Mouse (Mus musculus): ENCODE results near the gene Aph1c. TPM values are rescaled to one million over a fixed set of nuclear protein-coding genes. Genes with fewer than 3 reads are reported as not detected.
"Not testable (repeated sequence)": the region's sequence is repeated elsewhere in the genome, so short reads cannot be mapped to it uniquely, and the experiment has no call there.

Aph1c gene
- total RNA-seq, 2 experiments from 2014 or later, result 1.0 to 1.9 TPM

DNA sequence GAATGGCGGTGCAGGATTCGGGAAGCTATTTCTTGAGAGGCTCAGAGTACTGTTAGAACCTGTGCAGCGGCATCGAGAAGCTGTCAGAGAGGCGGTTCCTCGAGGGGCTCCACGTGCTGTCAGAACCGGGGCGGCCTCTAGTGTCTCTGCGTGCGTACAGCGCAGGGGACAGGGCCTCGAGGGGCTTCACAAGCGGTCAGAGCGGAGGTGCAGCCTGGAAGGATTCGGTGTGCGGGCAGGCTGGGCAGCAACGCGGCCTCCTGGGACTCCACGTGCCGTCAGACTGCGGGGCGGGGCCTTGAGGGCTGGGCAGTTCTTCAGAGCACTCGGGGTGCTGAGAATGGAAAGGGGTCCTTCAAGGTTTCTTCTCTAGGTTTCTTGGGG is 563 bp upstream of the Aph1c start:
- intact Hi-C loops (cut with DNase I), result no loop called here

DNA sequence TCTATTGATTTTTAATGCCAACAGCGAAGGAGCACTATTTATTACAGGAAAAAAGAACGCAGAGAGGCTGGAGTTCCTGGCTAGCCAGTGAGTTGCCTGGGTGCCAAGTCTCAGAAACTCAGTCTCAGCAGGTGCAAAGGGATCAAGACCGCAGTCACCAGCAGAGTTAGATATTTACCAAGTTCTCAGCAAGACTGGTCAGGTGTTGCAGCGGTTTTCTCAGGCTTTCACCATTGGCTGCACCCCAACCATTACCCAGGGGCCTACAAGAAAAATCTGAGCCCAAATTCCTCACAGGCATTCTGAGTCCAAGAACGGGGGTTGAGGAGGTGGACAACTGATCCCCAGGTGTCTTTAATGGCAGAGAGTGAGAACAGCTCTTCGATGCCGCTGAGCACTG is 675 bp downstream of the Aph1c start:
- intact Hi-C loops (cut with DNase I), result loop anchor here (5.0 kb wide), 1 partner anchor 103 kb away; no protein-coding TSS in a partner anchor
- DNase-seq, result no peak

More for the DNA sequence above, 563 bp upstream of the Aph1c start:
- peak in 1 of 2 experiments; percentile 45 for DNase-seq

DNA sequence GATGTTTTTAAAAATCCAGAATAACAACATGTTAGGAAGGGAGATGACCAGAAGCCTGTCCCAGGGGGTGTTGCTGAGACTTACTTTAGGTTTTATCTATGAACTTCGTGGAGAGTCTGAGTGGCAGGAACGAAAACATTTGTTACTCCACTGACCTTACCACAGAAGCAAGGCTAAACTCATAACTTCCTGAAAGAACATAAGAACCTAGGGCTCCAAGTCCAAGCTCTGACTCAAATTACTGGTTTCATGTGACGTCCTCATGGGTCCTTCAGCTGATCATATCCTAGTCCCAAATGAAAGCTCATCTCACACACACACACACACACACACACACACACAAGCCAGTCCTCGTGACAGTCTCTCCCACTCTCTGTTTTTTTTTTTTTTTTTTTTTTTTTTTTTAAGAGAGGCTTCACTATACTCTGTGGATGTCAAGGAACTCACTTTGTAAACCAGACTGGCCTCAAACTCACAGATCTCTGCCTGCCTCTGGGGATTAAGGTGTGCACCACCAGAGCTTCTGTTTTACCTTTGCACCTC is 2.1 kb downstream of the Aph1c start:
- intact Hi-C loops (cut with DNase I), result loop anchor here (5.0 kb wide), 1 partner anchor 105 kb away; no protein-coding TSS in a partner anchor
- DNase-seq, result no peak

DNA sequence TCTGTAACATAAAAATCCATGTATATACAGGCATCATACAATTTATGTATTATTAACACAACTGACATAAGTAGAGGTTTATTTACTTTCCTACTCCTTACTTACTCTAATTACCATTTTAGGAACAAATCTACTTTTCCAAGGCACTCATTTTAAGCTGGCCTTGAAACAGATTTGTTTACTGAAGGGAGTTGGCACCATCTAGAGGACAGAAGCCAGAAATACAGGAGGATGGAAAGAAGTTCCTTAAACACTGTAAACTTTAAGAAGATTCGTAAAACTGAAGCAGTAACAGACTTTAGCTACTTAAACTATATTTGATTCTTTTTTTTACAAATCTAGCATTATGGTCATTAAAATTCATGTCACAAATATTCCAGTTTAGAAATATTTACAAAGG is 8.5 kb downstream of the Aph1c start:
- intact Hi-C loops (cut with DNase I), result loop anchor here (1.0 to 10.0 kb wide), 4 partner anchors 119 to 359 kb away; partner anchors contain the start of gene Fbxl22
- DNase-seq, result peak in 1 of 2 experiments; percentile 42

DNA sequence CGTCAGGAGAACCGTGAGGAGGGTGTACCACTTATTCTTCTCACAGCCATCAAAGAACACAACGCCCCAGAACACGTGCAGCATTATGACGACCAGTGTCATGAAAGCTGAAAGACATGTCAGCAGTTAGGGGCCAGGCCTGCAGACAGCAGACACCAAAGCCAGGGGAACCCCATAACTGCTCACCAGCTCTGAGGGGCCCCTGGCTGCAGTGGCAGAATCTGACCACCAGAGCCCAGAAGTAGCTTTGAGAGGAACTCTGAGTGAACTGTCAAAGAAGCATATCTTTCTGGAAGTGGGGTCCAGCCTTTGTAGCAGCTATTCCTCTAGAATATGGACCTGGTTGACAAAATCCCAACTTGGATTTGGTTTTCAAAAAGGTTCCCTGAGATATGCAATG is 12.3 kb downstream of the Aph1c start:
- intact Hi-C loops (cut with DNase I), result loop anchor here (10.0 kb wide), 1 partner anchor 307 kb away; the partner anchor contains the start of gene Fbxl22
- DNase-seq, result not testable (repeated sequence)

DNA sequence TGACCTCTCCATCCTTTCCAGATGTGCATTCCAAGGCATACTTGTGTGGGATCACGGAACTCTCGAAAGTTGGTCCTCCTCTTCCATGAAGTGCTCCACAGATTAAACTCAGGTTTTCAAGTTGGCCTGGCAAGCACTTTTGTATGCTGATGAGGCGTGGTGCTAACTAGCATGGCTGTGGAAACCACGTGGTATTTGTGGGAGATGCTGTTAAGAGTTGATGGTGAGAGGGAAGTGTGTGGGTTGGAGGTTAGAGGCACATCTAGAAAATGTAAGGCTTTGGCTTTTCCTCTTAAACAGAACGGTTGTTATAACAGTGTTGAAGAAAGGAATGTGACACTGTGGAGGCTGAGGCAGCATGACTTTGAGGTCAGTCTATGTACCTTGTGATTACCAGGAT is 13.5 kb downstream of the Aph1c start:
- intact Hi-C loops (cut with DNase I), result loop anchor here (10.0 kb wide), 1 partner anchor 306 kb away; the partner anchor contains the start of gene Fbxl22
- no peak for DNase-seq

DNA sequence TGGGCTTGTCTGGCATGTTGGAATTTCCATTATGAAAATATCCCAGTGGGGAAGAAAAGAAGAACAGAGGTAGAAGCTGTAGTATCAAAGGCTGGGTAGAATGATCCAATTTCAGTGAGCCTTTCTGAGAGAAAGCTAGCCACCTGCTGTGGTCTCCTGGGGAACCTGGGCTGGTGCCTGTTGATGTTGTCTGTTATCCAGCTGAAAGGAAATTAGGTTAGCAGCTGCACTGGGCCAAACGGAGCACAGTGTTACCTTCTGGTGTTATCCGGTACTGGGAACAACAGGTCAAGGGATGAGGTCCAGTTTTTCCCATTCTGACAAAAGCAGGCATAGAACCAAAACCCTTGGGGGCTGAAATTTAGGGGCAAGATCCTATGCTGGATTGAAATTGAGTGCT is 21.1 kb downstream of the Aph1c start:
- intact Hi-C loops (cut with DNase I), result no loop called here
- DNase-seq, result no peak

DNA sequence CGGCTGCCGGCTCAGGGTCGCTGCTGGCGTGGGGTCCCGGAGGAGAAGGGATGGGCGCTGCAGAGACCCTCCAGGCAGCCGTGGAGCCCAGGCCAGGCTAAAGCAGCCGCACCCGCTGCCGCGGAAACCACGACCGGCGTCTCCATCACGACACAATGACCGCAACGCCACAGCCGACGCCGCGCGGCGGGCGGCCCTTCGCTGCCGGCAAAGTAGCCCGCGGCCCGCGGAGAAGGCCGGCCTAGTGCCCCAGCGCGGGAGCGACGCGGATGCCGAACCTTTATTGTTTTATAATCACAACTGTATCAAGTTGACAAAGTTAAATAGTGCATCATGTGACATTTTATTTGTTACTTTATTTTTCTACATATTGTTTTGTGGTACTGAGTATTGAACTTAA is 28.6 kb downstream of the Aph1c start:
- DNase-seq; intact Hi-C loops (cut with DNase I): not testable (repeated sequence)

DNA sequence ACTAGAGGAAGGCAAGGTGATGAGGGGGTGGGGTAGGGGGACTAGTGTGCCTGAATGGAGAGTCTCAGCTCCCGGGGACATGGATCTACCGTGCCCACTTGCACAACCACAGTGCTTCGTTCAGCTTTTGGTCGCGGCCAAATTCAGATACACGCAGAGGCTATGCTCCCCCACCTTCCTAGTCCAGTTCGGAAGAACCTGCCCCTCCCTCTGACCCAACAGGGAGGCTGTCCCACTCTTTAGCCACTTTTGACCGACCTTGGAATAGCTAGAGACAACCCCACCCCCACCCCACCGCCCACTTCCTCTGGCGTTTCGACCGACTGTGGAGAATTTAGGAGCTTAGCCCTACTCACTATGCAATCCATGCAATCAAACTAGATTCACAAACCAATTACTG is 32.6 kb downstream of the Aph1c start:
- DNase-seq, result no peak
- intact Hi-C loops (cut with DNase I), result no loop called here

DNA sequence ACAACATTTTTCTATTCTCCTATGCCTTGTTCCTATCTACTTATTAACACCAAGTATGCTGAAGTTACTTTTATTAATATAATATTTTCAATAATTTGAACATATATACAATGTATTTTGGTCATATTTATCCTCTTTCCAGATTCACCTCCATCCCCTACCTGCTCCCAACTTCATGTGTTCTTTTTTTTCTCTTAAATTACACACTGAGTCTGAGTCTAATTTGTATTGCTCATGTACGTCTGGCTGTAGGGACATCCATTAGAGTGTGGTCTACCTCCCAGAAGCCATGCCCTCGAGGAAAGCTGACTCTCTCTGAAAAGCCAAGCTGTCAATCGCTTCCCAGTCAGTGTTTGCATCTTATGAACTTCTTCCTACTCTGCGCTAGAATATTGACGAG is 37.8 kb downstream of the Aph1c start, which contains the start of gene Gm10647:
Gene Gm10647, plus strand, starts transcription at position 301 of the 400 bp plus-strand sequence.
- intact Hi-C loops (cut with DNase I), result no loop called here
- DNase-seq, result no peak

DNA sequence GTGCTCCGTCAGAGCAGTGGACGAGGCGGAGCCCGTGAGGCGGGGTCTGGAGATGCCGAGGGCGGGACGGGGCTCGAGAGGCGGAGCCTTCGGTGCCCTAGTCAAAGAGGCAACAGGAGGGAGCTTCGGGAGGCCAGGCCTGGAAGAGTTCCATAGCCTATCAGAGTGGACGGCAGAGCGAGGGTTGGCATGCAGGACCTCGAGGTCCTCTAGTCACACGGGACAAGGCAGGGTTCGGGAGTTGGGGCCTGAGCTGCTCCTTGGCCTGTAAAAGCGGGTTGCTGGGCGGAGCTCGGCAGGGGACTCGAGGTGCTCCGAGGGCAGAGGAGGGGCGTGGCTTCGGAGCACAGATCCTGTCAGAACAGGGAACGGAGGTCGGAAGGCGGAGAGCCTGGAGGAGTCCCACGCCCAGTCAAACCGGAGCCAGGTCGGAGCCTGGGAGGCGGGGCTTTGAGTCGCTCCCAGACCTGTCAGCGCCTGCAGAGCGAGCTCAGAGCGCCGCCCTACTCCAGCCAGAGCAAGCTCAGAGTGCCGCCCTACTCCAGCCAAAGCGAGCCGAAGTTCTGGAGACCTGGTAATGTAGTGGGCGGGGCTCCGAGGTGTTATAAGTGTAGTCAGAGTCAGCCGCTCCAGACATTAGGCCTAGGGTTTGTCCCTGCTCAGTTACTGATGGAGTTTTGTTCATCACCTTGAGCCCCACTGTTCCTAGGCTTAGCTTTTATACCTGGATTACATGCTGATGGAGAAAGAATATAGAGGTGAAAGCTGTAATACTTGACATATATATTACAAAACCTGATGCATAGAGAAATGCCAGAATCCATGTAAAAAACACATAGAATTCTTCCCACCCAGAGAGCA is 38.8 kb downstream of the Aph1c start, which contains the start of gene Aph1b:
Gene Aph1b, minus strand, starts transcription at position 27 of the 861 bp plus-strand sequence.
- peak; percentile 94 to 96 for DNase-seq
- intact Hi-C loops (cut with DNase I), result no loop called here

DNA sequence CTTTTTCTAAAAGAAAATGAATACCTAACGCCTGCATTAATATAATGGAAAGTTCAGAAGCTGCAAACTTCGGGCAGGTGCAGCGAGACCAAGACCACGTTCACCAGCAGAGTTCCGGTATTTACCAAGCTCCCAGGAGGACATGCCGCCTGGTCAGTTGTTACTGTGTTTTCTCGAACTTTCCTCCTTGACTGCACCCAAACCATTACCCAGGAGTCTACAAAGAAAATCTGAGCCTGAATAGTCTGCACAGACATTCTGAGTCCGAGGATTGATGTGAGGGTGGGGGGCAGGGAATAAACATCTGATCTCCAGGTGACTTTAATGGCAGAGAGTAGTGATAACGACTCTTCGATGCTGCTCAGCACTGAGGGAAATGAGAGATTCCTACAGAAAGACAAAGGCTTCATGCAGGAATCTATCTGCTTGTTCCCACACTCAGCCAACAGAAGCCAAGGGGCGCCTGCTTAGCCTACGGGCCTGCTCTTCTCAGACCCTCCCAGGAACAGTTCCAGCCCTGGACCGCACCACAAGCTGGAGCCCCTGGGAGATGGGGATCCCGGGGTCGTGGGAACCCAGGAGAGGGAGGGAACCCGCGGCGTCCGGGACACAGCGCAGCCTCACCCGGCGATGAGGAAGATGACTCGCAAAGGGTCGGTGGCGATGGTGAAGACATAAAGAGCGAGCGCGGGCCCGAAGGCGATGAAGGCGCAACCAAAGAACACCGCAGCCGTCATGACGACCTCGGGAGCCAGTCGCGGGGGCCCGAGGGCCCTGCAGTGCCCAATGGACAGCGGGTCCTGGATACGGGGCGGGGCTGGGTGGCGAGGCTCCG is 39.7 kb downstream of the Aph1c start:
- DNase-seq, result no peak
- intact Hi-C loops (cut with DNase I), result no loop called here

DNA sequence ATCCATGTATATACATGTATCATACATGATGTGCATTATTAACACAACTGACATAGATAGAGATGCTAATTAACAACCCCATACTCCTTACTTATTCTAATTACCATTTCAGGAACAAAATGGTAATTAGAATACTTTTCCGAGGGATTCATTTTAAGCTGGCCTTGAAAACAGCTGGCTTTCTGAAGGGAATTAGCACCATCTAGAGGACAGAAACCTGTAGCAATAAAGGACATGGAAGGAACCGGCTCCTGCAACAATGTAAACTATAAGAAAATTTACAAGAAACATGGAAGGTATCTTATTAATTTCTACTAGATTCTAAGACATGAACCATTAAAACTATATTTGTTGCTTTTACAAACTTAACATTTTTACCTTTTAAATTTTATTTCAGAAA is 46.7 kb downstream of the Aph1c start:
- intact Hi-C loops (cut with DNase I), result loop anchor here (1.0 to 10.0 kb wide), 6 partner anchors 81 to 643 kb away; partner anchors contain the start of gene Fbxl22
- peak in 1 of 2 experiments; percentile 32 for DNase-seq

DNA sequence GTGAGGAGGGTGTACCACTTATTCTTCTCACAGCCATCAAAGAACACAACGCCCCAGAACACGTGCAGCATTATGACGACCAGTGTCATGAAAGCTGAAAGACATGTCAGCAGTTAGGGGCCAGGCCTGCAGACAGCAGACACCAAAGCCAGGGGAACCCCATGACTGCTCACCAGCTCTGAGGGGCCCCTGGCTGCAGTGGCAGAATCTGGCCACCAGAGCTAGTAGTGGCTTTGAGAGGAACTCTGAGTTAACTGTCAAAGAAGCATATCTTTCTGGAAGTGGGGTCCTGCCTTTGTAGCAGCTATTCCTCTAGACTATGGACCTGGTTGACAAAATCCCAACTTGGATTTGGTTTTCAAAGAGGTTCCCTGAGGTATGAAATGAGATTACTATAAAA is 50.0 kb downstream of the Aph1c start:
- intact Hi-C loops (cut with DNase I), result loop anchor here (1.0 to 10.0 kb wide), 2 partner anchors 39 to 640 kb away; no protein-coding TSS in a partner anchor

DNA sequence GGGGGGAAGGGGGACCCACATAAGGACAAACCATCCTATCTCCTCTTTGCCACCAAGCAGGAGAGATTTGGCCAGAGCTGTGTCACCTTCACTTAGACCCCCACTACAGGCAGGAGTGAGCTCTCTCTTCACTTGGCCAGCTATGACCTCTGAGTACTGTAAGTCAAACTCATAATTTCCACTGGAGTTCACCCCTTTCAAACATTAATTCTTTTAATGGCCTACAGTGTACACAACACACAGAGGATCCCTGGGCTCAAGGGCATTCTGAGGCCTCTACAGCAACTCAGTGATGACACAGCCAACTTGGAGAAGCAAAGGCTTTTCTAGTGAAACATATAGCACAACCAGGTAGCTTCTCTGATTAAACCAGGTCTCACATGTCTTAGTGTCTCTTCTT is 63.8 kb downstream of the Aph1c start:
- DNase-seq, result no peak
- intact Hi-C loops (cut with DNase I), result no loop called here

More for the DNA sequence above, 50.0 kb downstream of the Aph1c start:
- not testable (repeated sequence) for DNase-seq

DNA sequence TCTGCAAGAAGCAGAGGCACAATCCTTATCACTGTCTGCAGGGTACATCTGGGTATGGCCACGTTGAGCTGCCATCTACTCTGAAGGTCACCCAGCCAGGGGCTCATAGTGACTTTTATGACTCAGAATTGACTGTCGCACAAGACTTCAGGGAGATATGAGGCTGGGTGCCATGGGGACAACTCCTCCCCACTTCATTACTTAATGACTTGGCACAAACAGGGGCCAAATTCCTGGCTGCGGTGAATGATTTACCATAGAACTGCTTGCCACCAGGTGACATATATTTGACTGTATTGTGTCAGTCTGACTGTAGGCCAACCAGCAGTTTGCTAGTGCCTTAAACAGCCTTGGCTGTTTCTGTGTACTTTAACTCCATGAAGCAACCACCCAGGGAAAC is 65.3 kb downstream of the Aph1c start:
- DNase-seq, result no peak
- intact Hi-C loops (cut with DNase I), result no loop called here

DNA sequence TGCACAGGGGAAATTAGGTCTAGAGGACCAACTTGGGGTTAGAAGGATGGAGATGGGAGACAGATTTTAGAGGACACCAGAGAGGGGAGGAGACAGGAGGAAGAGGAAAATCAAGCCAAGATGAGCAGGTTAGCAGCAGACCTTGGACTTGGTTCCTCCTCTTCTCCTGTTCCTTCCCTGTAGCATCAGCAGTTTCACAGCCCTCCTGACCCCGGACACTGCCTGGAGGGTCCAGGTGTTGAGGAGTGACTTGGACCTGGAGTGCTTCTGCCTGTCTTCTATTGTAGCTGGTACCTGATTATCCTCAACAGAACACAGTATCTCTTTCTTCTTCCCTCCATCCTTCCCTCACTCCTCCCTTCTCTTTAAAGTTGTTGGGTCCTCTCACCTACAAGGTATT is 65.8 kb downstream of the Aph1c start:
- intact Hi-C loops (cut with DNase I), result no loop called here
- no peak for DNase-seq
